Mouse (Mus musculus): ENCODE results near the gene Cog7. TPM values are rescaled to one million over a fixed set of nuclear protein-coding genes. Genes with fewer than 3 reads are reported as not detected.
A peak's percentile ranks its signal among the peaks of the same experiment; 100 is the strongest.

The Cog7 gene
- total and polyA plus RNA-seq, 2 experiments from 2014 or later = 24.7 to 32.5 TPM

GRCm38 (mm10) chr7:121840810-121841209, 140.7 kb downstream of the Cog7 start:
- peak; percentile 31 for DNase-seq
- no peaks in the 10 kb centered on the region for H3K27me3 ChIP-seq (ENCODE audit: insufficient read depth, low read length)
- no peaks in the 10 kb centered on the region for H3K4me1 ChIP-seq (ENCODE audit: insufficient read depth)
- WGBS = 50% methylated on average over 7 of the region's 7 CpGs
- H3K36me3 ChIP-seq (ENCODE audit: insufficient read depth) = no peaks in the 10 kb centered on the region
- H3K27ac ChIP-seq (ENCODE audit: low read depth, low read length) = no peak overlapping the region
- no peak for TF ChIP-seq CTCF (IDR thresholded peaks at IDR 0.05; ENCODE audit: low read depth)
- no peak overlapping the region for H3K9ac ChIP-seq
- no peak overlapping the region for H3K4me3 ChIP-seq (ENCODE audit: low read depth, low read length)
- no peak for ATAC-seq
- H3K4me2 ChIP-seq (ENCODE audit: low read depth) = no peak overlapping the region
- no peaks in the 10 kb centered on the region for H3K9me3 ChIP-seq (ENCODE audit: low read length)

- no peak for ATAC-seq
- no peaks in the 10 kb centered on the region for H3K36me3 ChIP-seq (ENCODE audit: insufficient read depth)
- no peak for DNase-seq
- no peaks in the 10 kb centered on the region for H3K27me3 ChIP-seq (ENCODE audit: insufficient read depth, low read length)
- no peak overlapping the region for H3K4me3 ChIP-seq (ENCODE audit: low read depth, low read length)
- no peak overlapping the region for H3K9ac ChIP-seq
- no peak overlapping the region for H3K27ac ChIP-seq (ENCODE audit: low read depth, low read length)
- H3K9me3 ChIP-seq (ENCODE audit: low read length) = no peaks in the 10 kb centered on the region
- TF ChIP-seq CTCF (IDR thresholded peaks at IDR 0.05; ENCODE audit: low read depth) = no peak
- no peaks in the 10 kb centered on the region for H3K4me1 ChIP-seq (ENCODE audit: insufficient read depth)
- WGBS = 92% methylated on average over 7 of the region's 7 CpGs
- H3K4me2 ChIP-seq (ENCODE audit: low read depth) = no peak overlapping the region
These were observed 144.7 kb downstream of the Cog7 start for GRCm38 (mm10) chr7:121836827-121837226.

- H3K4me2 ChIP-seq (ENCODE audit: low read depth) = no peak overlapping the region
- H3K9me3 ChIP-seq (ENCODE audit: low read length) = no peaks in the 10 kb centered on the region
- no peaks in the 10 kb centered on the region for H3K36me3 ChIP-seq (ENCODE audit: insufficient read depth)
- no peaks in the 10 kb centered on the region for H3K27me3 ChIP-seq (ENCODE audit: insufficient read depth, low read length)
- ATAC-seq (no peak), DNase-seq (no peak)
- no peak overlapping the region for H3K27ac ChIP-seq (ENCODE audit: low read depth, low read length)
- H3K9ac ChIP-seq = no peak overlapping the region
- WGBS = 86% methylated on average over 7 of the region's 7 CpGs
- 0 out of 2 replicates have a peak, but pooled peaks have one; percentile 7 for TF ChIP-seq CTCF (IDR thresholded peaks at IDR 0.05; ENCODE audit: low read depth)
- no peaks in the 10 kb centered on the region for H3K4me1 ChIP-seq (ENCODE audit: insufficient read depth)
- no peak overlapping the region for H3K4me3 ChIP-seq (ENCODE audit: low read depth, low read length)
These were observed 146.1 kb downstream of the Cog7 start for GRCm38 (mm10) chr7:121835392-121835791.

Other genes with a start within 250 kb of the Cog7 start
- 0.10 TPM in 1 of 2 replicates, not detected in the other for gene Scnn1g, start 247.2 kb downstream of the Cog7 start, total RNA-seq (2014; rRNA removed)
- 0.05 TPM in 1 of 2 replicates, not detected in the other for gene Scnn1g, start 247.2 kb downstream of the Cog7 start, polyA plus RNA-seq (2015; fragmentation: Nextera tagmentation; extraction: Ambion mirVana)
- 0.31 and 0.67 TPM in 2 replicates for gene Scnn1b, start 116.7 kb downstream of the Cog7 start, total RNA-seq (2014; rRNA removed)
- 0.24 and 0.54 TPM in 2 replicates for gene Scnn1b, start 116.7 kb downstream of the Cog7 start, polyA plus RNA-seq (2015; fragmentation: Nextera tagmentation; extraction: Ambion mirVana)
- 29.5 and 29.8 TPM in 2 replicates for gene Gga2, start 39.5 kb upstream of the Cog7 start, total RNA-seq (2014; rRNA removed)
- gene Gga2, start 39.5 kb upstream of the Cog7 start, polyA plus RNA-seq (2015; fragmentation: Nextera tagmentation; extraction: Ambion mirVana) = 17.7 and 25.5 TPM in 2 replicates
- 76.2 and 105 TPM in 2 replicates for gene Ubfd1, start 85.5 kb upstream of the Cog7 start, total RNA-seq (2014; rRNA removed)
- 38.5 and 54.5 TPM in 2 replicates for gene Ubfd1, start 85.5 kb upstream of the Cog7 start, polyA plus RNA-seq (2015; fragmentation: Nextera tagmentation; extraction: Ambion mirVana)
- gene Ears2, start 85.6 kb upstream of the Cog7 start, total RNA-seq (2014; rRNA removed) = 13.4 and 16.7 TPM in 2 replicates
- 8.3 and 8.8 TPM in 2 replicates for gene Ears2, start 85.6 kb upstream of the Cog7 start, polyA plus RNA-seq (2015; fragmentation: Nextera tagmentation; extraction: Ambion mirVana)
- gene Ndufab1, start 120.2 kb upstream of the Cog7 start, total RNA-seq (2014; rRNA removed) = 28.4 and 42.9 TPM in 2 replicates
- gene Ndufab1, start 120.2 kb upstream of the Cog7 start, polyA plus RNA-seq (2015; fragmentation: Nextera tagmentation; extraction: Ambion mirVana) = 655 and 742 TPM in 2 replicates
- gene Palb2, start 151.3 kb upstream of the Cog7 start, total RNA-seq (2014; rRNA removed) = 1.8 and 4.1 TPM in 2 replicates
- 1.3 and 1.4 TPM in 2 replicates for gene Palb2, start 151.3 kb upstream of the Cog7 start, polyA plus RNA-seq (2015; fragmentation: Nextera tagmentation; extraction: Ambion mirVana)
- gene Dctn5, start 151.3 kb upstream of the Cog7 start, total RNA-seq (2014; rRNA removed) = 108 and 114 TPM in 2 replicates
- gene Dctn5, start 151.3 kb upstream of the Cog7 start, polyA plus RNA-seq (2015; fragmentation: Nextera tagmentation; extraction: Ambion mirVana) = 136 and 157 TPM in 2 replicates
- 4.0 and 7.3 TPM in 2 replicates for gene Plk1, start 177.7 kb upstream of the Cog7 start, total RNA-seq (2014; rRNA removed)
- 10.5 and 11.4 TPM in 2 replicates for gene Plk1, start 177.7 kb upstream of the Cog7 start, polyA plus RNA-seq (2015; fragmentation: Nextera tagmentation; extraction: Ambion mirVana)
- gene Ern2, start 204.5 kb upstream of the Cog7 start, total RNA-seq (2014; rRNA removed) = 1.8 and 3.0 TPM in 2 replicates
- gene Ern2, start 204.5 kb upstream of the Cog7 start, polyA plus RNA-seq (2015; fragmentation: Nextera tagmentation; extraction: Ambion mirVana) = 0.60 and 0.96 TPM in 2 replicates
- gene Chp2, start 237.8 kb upstream of the Cog7 start, total RNA-seq (2014; rRNA removed) = 1.00 and 1.5 TPM in 2 replicates
- gene Chp2, start 237.8 kb upstream of the Cog7 start, polyA plus RNA-seq (2015; fragmentation: Nextera tagmentation; extraction: Ambion mirVana) = 0.98 and 1.1 TPM in 2 replicates